Mouse (Mus musculus) cerebellum, adult 11 months (tissue): ENCODE measurements at regions not wholly inside any gene's neighbourhood (a gene's known extent, or its start where the extent isn't known, plus 50 kb on each side); places are given as distances from the start of the nearest gene placed in this dataset.

Source experiments
- DNase-seq: peaks from one replicate; pipeline ENCODE4 v3.0.0; 2022

DNA sequence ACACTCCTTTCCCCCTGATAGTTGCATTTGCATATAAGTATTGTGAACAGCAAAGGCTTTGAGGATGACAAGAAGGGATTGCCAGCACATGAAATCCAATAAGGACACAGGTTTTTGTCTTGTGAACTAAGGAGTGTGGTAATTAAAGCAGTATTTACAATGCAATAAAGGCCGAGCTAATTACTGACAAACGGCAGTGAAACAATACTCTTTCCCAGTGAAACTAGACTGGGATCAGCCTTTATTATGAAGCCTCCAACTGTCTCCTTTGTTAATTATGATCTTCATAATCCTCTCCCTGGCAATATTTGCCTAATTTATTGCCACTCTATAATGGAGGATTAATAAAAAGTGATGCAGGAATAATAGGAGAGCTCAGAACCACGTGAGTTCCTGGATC lies 704.2 kb upstream of the Api5 start:
- DNase-seq = no peak

DNA sequence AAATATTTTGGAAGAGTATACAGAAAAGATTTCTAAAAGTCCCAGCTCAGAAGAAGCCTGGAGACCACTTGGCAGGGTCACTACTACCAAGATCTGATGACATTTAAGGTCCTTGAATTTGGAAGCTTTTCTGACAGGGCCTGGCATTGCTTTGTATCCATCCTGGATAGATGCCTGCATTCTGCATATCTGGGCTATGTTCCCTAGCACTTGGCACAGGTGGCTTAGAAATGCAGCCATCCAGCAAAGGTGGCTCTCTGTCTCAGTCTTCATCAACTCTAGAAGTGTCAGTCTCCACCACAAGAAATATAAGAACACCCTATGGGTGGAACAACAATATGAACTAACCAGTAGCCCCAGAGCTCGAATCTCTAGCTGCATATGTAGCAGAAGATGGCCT lies 702.2 kb upstream of the Api5 start:
- DNase-seq = peak; percentile 45

DNA sequence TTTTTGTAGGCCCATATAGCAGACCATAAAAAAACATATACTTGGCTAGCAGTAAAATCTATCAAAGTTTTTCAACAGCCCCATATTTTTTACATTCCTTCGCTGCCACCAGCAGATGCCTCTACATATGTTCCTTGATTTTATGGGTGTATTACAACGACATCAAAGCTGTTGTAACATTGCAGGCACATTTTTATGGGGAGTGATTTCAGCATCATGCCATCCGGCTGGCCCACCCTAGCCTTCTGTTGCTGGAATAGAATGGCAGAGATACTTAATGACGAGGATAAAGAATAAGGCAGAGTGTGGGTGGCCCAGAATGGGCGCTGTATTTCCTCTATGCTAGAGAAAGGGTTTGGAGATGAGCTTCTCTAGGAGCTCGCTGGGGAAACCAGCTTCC lies 698.7 kb upstream of the Api5 start:
- no peak for DNase-seq

- peak; percentile 6 for DNase-seq
Observed at GRCm38 (mm10) chr2:95131181-95131580, 693.2 kb upstream of the Api5 start.

GRCm38 (mm10) chr2:95128721-95129120 lies 690.8 kb upstream of the Api5 start:
- no peak for DNase-seq

DNA sequence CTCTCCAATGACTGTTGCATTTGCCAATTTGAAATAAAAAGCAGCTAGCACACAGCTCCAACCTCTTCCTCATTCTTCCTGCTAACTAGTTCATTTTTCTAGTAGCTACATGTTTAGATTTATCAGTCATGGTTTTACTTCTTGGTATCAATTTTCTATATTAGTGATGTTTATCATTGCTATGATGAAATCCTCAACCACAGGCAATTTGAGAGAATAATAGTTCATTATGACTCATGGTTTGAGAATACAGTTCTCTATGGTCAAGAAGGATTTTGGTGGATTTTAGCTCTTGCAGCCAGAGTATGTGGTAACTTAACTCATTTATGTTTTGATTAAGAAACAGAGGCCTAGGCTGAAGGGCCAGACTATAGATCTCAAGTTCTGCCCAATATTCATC lies 681.6 kb upstream of the Api5 start:
- DNase-seq = no peak

DNA sequence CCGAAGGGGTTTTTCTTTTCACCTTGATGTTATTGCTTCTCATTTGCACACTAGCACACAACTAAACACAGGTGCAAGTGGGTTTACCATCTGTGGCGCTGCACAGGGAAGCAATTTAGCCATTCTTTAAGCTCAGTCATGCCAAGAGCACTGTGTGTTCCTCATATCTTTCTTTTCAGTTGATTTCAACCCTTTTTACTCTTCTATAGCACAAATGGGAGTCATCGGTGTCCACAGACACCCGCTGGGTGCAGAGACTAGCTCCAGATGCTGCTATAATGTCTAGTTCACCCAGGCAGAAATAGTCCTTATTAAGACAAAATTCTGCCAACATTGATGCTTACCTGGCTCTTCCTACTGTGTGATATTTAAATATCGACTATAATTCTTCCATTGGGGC lies 659.1 kb upstream of the Api5 start:
- DNase-seq = peak; percentile 7

- no peak for DNase-seq
Observed at GRCm38 (mm10) chr2:95054636-95055035, 616.7 kb upstream of the Api5 start.

GRCm38 (mm10) chr2:95053866-95054265 lies 615.9 kb upstream of the Api5 start:
- DNase-seq = no peak
